Mouse (Mus musculus) neural tube, embryonic 14.5 days (tissue): Measurements from ENCODE around the gene Surf4. TPM values are rescaled to one million over a fixed set of nuclear protein-coding genes. Genes with fewer than 3 reads are reported as not detected.
"Not testable (repeated sequence)": the region's sequence is repeated elsewhere in the genome, so short reads cannot be mapped to it uniquely, and the experiment has no call there.

ENCODE experiments used
- ATAC-seq: fragments of 200-750 bp; cut with Nextera tagmentation; 2 replicates; pipeline ENCODE4 v1.8.0; 2017; ENCODE audit warnings: low read depth, mild to moderate bottlenecking, moderate TSS enrichment, moderate library complexity
- H3K27ac ChIP-seq: fragments of 300-500 bp; sonication (generic); 2 replicates; pipeline ENCODE4 v1.5.1; 2014; ENCODE audit warnings: low read depth, mild to moderate bottlenecking, control low read depth, low read length, moderate library complexity, mixed read lengths
- H3K27me3 ChIP-seq: fragments of 300-500 bp; sonication (generic); 2 replicates; pipeline ENCODE4 v1.6.1; 2014; ENCODE audit warnings: low read length; ENCODE audit not compliant: control insufficient read depth, insufficient read depth
- H3K36me3 ChIP-seq: fragments of 300-500 bp; sonication (generic); 2 replicates; pipeline ENCODE4 v1.6.1; 2014; ENCODE audit warnings: low read length, mixed read lengths; ENCODE audit not compliant: control insufficient read depth, insufficient read depth
- H3K4me1 ChIP-seq: fragments of 300-500 bp; sonication (generic); 2 replicates; pipeline ENCODE4 v1.6.1; 2014; ENCODE audit warnings: low read length; ENCODE audit not compliant: control insufficient read depth, insufficient read depth
- H3K4me2 ChIP-seq: fragments of 300-500 bp; sonication (generic); 2 replicates; pipeline ENCODE4 v1.6.1; 2014; ENCODE audit warnings: mild to moderate bottlenecking, low read depth, low read length, control low read depth
- H3K4me3 ChIP-seq: fragments of 300-500 bp; sonication (generic); 2 replicates; pipeline ENCODE4 v1.5.1; 2014; ENCODE audit warnings: low read depth, low read length, control low read depth, mixed read lengths
- H3K9ac ChIP-seq: fragments of 300-500 bp; sonication (generic); replicated peaks from 2 replicates; pipeline ENCODE4 v1.6.1; 2014; ENCODE audit warnings: low read depth, mild to moderate bottlenecking, control low read depth, low read length, mixed read lengths
- H3K9me3 ChIP-seq: fragments of 300-500 bp; sonication (generic); 2 replicates; pipeline ENCODE4 v1.6.1; 2016; ENCODE audit warnings: low read length; ENCODE audit not compliant: control insufficient read depth
- WGBS: fragments of 180-500 bp; shearing (Covaris S2); extraction: QIAGEN DNeasy Blood & Tissue Kit; methylation state at CpG from one replicate; pipeline ENCODE4 v1.1.7; 2014; 5-methylcytosine and 5-hydroxymethylcytosine counted together
- polyA plus RNA-seq: library from polyadenylated mRNA; unstranded; fragments of >200 nt; fragmentation: Nextera tagmentation; extraction: Ambion mirVana; gene quantifications from 2 replicates; pipeline ENCODE4 v1.2.1, GENCODE M21; 2014

Gene Surf4
- polyA plus RNA-seq, 1 experiment from 2014 or later, result 87.1 TPM

DNA sequence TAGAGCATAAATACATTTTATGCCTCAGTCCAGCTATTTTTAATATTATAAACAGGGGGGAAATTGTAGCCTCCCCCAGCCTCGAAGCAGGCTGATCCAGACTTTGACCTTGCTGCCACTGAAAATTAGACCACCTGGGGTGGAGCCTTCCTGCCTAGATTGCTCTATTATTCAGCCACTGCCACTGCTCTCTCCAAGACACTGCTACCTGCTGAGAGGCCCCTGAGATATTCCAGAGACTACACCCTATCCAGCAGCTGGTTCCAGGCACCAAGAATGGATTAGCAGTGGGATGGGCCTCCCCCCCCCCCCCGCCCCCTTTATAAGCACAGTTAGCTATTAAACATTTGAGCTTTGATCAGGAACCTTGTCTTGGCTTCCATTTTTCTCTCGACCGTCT is 47.6 kb downstream of the Surf4 start:
- not testable (repeated sequence) for ATAC-seq, H3K27me3 ChIP-seq, H3K9ac ChIP-seq, H3K4me2 ChIP-seq, H3K27ac ChIP-seq, H3K9me3 ChIP-seq, H3K4me3 ChIP-seq, H3K4me1 ChIP-seq
- H3K36me3 ChIP-seq, result peaks cover 16% of the 10 kb centered on the region; the same call in 1 of the 2 replicates
- WGBS, result 62% methylated on average over 4 of the region's 4 CpGs

GRCm38 (mm10) chr2:26885541-26885940 is 48.2 kb downstream of the Surf4 start:
- ATAC-seq, H3K4me1 ChIP-seq, H3K9me3 ChIP-seq, H3K9ac ChIP-seq, H3K4me3 ChIP-seq, H3K27me3 ChIP-seq, H3K27ac ChIP-seq, H3K4me2 ChIP-seq: not testable (repeated sequence)
- peaks cover 12% of the 10 kb centered on the region; the same call in 1 of the 2 replicates for H3K36me3 ChIP-seq
- 78% methylated on average over 2 of the region's 2 CpGs for WGBS

- no peak for ATAC-seq
- Histone ChIP-seq H3K9me3 (no peaks in the 10 kb centered on the region), H3K27ac (no peak overlapping the region), H3K4me1 (no peaks in the 10 kb centered on the region), H3K9ac (no peak overlapping the region), H3K4me2 (no peak overlapping the region), H3K4me3 (no peak overlapping the region), H3K36me3 (no peaks in the 10 kb centered on the region), H3K27me3 (no peaks in the 10 kb centered on the region)
These were observed 55.2 kb downstream of the Surf4 start for GRCm38 (mm10) chr2:26878571-26878970.

- no peak for ATAC-seq
- H3K4me3 ChIP-seq, result no peak overlapping the region
- WGBS, result 70% methylated on average over 6 of the region's 6 CpGs
- no peaks in the 10 kb centered on the region for H3K9me3 ChIP-seq
- no peak overlapping the region for H3K4me2 ChIP-seq
- no peak overlapping the region for H3K9ac ChIP-seq
- H3K36me3 ChIP-seq, result no peaks in the 10 kb centered on the region
- no peak overlapping the region for H3K27ac ChIP-seq
- no peaks in the 10 kb centered on the region for H3K27me3 ChIP-seq
- no peaks in the 10 kb centered on the region for H3K4me1 ChIP-seq
These were observed 63.1 kb downstream of the Surf4 start for GRCm38 (mm10) chr2:26870666-26871065.

Other genes starting within 250 kb of the Surf4 start
- not detected in 2 replicates for gene Abo, start 68.9 kb downstream of the Surf4 start, polyA plus RNA-seq
- gene Surf6, start 31.0 kb downstream of the Surf4 start, polyA plus RNA-seq, result 17.5 and 19.1 TPM in 2 replicates
- gene Med22, start 23.3 kb downstream of the Surf4 start, polyA plus RNA-seq, result 109 and 111 TPM in 2 replicates
- gene Rpl7a, start 23.2 kb downstream of the Surf4 start, polyA plus RNA-seq, result 441 and 462 TPM in 2 replicates
- 46.3 and 49.5 TPM in 2 replicates for gene Surf2, start 17.6 kb downstream of the Surf4 start, polyA plus RNA-seq
- gene Surf1, start 17.4 kb downstream of the Surf4 start, polyA plus RNA-seq, result 88.9 and 101 TPM in 2 replicates
- 0.15 TPM in 1 of 2 replicates, not detected in the other for gene Stkld1, start 119 bp upstream of the Surf4 start, polyA plus RNA-seq
- 35.1 and 38.0 TPM in 2 replicates for gene Rexo4, start 30.5 kb upstream of the Surf4 start, polyA plus RNA-seq
- not detected in 2 replicates for gene Adamts13, start 39.5 kb upstream of the Surf4 start, polyA plus RNA-seq
- gene Cacfd1, start 76.0 kb upstream of the Surf4 start, polyA plus RNA-seq, result 86.5 and 94.9 TPM in 2 replicates
- gene Slc2a6, start 94.1 kb upstream of the Surf4 start, polyA plus RNA-seq, result 8.7 and 10.6 TPM in 2 replicates
- gene Mymk, start 138.3 kb upstream of the Surf4 start, polyA plus RNA-seq, result 0.17 and 0.22 TPM in 2 replicates
- 5.9 and 9.0 TPM in 2 replicates for gene Adamtsl2, start 145.5 kb upstream of the Surf4 start, polyA plus RNA-seq
- 8.7 and 11.0 TPM in 2 replicates for gene Fam163b, start 208.6 kb upstream of the Surf4 start, polyA plus RNA-seq
- gene Dbh, start 231.3 kb upstream of the Surf4 start, polyA plus RNA-seq, result 0.11 and 0.63 TPM in 2 replicates